Mouse (Mus musculus) telencephalon, adult 2 months (tissue): ENCODE results near the gene Tanc1.

Experiments used
- DNase-seq: peaks from one replicate; pipeline ENCODE4 v3.0.0-alpha.2; 2011; ENCODE audit warnings: low read depth, low spot score

The Tanc1 gene

GRCm38 (mm10) chr2:59881831-59882741 lies 270.2 kb downstream of the Tanc1 start, which contains the start of gene Wdsub1:
TSS of gene Wdsub1 (minus strand) at chr2:59882591.
- peak; percentile 69 for DNase-seq

- no peak for DNase-seq
Measured at GRCm38 (mm10) chr2:59882742-59883281, 271.0 kb downstream of the Tanc1 start.

- no peak for DNase-seq
Measured at GRCm38 (mm10) chr2:59889699-59890098, 277.9 kb downstream of the Tanc1 start.
